Mouse (Mus musculus) liver, adult 2 months (tissue): Measurements from ENCODE around the gene Uso1. TPM values are rescaled to one million over a fixed set of nuclear protein-coding genes. Genes with fewer than 3 reads are reported as not detected.

Experiments
- DNase-seq: peaks from one replicate; pipeline ENCODE4 v3.0.0-alpha.2; 2011; ENCODE audit warnings: low read depth, low spot score; ENCODE audit errors: extremely low read depth
- H3K27ac ChIP-seq: fragments of 200-500 bp; replicated peaks from 2 replicates; pipeline ENCODE4 v1.5.1; 2012; ENCODE audit warnings: low read depth, mild to moderate bottlenecking, control low read depth, inconsistent platforms, low read length; ENCODE audit not compliant: insufficient read depth
- H3K27me3 ChIP-seq: fragments of 200-500 bp; 2 replicates; pipeline ENCODE4 v1.6.1; 2012; ENCODE audit warnings: mild to moderate bottlenecking, moderate library complexity, low read length, inconsistent platforms; ENCODE audit not compliant: control insufficient read depth, insufficient read depth
- H3K36me3 ChIP-seq: fragments of 200-500 bp; 2 replicates; pipeline ENCODE4 v1.6.1; 2012; ENCODE audit warnings: low read length, inconsistent platforms; ENCODE audit not compliant: control insufficient read depth, insufficient read depth
- H3K4me1 ChIP-seq: fragments of 200-500 bp; 2 replicates; pipeline ENCODE4 v1.6.1; 2011; ENCODE audit warnings: low read length; ENCODE audit not compliant: control insufficient read depth, insufficient read depth
- H3K4me3 ChIP-seq: fragments of 200-500 bp; 2 replicates; pipeline ENCODE4 v1.5.1; 2011; ENCODE audit warnings: low read depth, mild to moderate bottlenecking, control low read depth, low read length, moderate library complexity; ENCODE audit not compliant: insufficient read depth
- H3K79me2 ChIP-seq: fragments of 200-500 bp; 2 replicates; pipeline ENCODE4 v1.6.1; 2012; ENCODE audit warnings: inconsistent platforms, mild to moderate bottlenecking, low read length, moderate library complexity; ENCODE audit not compliant: control insufficient read depth, insufficient read depth
- H3K9ac ChIP-seq: fragments of 200-500 bp; 2 replicates; pipeline ENCODE4 v1.6.1; 2012; ENCODE audit warnings: low read depth, mild to moderate bottlenecking, control low read depth, inconsistent platforms, low read length
- CTCF ChIP-seq: fragments of 200-500 bp; IDR thresholded peaks from 2 replicates; pipeline ENCODE4 v1.5.1; 2011; ENCODE audit warnings: low read depth, low read length, control low read depth
- POLR2A ChIP-seq: fragments of 200-500 bp; IDR thresholded peaks from 2 replicates; pipeline ENCODE4 v1.6.1; 2011; ENCODE audit warnings: low read length, control low read depth; ENCODE audit not compliant: insufficient read depth; ENCODE audit errors: extremely low read depth
- WGBS: fragments of 180-500 bp; shearing (Covaris S2); methylation state at CpG from one replicate; pipeline ENCODE4 v1.1.7; 2018; 5-methylcytosine and 5-hydroxymethylcytosine counted together
- polyA plus RNA-seq: library from polyadenylated mRNA; depleted of rRNA; stranded (reverse); fragments of >200 nt; gene quantifications from 2 replicates; pipeline ENCODE4 v1.2.3, GENCODE M21; 2012
- total RNA-seq: library from RNA; depleted of rRNA; stranded (reverse); fragments of >200 nt; gene quantifications from 2 replicates; pipeline ENCODE4 v1.2.3, GENCODE M21; 2014

Uso1 gene
- total and polyA plus RNA-seq, 2 experiments: 22.2 to 44.7 TPM

DNA sequence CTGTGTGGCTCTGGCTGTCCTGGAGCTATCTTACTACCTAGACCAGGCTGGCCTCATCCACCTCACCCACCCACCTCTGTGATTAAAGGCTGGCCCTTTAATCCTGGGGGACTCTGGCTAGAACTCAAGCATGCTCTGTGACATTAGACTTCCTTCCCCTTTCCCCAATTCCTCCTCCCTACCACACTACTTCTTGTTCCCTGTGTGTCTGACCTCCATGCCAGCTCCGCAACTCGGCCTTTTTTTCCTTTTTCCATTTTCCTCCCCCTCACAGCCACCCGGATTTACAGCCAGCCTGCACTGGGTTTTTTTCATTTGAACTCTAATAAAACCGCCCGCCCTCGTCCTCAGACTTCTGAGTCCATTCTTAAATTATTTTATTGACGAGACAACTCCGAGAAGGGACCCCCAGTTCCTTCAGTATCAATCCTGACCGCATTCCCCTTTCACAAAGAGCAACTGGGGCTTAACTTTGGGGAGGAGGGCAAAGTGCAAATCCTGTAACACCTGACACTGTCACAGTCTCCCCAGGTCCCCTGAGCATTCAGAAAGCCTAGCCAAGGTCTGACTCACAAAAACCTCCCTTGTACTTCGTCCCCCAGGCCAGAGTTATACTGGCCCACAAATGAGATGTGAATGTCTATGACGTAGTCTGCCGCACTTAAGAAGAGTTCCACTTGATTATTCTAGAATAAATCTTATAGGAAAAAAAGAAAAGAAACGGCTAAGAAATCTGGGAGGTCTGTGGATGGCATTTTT lies 39.2 kb upstream of the Uso1 start:
- H3K4me3 ChIP-seq: no peak overlapping the region

DNA sequence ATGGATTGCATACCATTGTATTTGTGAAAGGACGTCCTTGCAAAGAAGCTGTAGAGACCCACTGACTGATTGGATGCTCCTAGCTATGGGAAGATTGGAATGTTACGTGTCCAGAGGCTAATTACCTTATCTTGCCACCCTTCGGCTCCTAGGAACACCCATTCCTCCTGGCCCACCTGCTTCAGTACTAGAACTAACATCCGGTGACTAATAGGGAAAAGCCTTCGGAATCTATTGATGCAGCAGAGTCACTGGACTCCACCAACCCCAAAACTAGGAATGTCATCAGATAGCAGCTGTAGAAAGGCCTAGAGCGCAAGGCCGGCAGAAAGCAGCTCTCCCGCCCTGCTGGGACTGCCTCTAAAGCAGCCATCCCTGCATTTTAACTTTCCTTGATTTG lies 36.1 kb upstream of the Uso1 start:
- DNase-seq: no peak
- Histone ChIP-seq H3K4me3 (no peak overlapping the region), H3K9ac (no peak overlapping the region), H3K79me2 (no peaks in the 10 kb centered on the region), H3K36me3 (no peaks in the 10 kb centered on the region), H3K27ac (no peak overlapping the region), H3K27me3 (no peaks in the 10 kb centered on the region), H3K4me1 (peaks cover 9% of the 10 kb centered on the region)
- TF ChIP-seq CTCF (no peak), POLR2A (no peak)
- WGBS: 93% methylated on average over 8 of the region's 8 CpGs

More for the DNA sequence above, 39.2 kb upstream of the Uso1 start:
- peak; percentile 96 for DNase-seq
- TF ChIP-seq POLR2A (no peak), CTCF (no peak)
- no peaks in the 10 kb centered on the region for H3K79me2 ChIP-seq
- peak overlapping the region; percentile 51 for H3K9ac ChIP-seq
- no peaks in the 10 kb centered on the region for H3K36me3 ChIP-seq
- peak overlapping the region; percentile 77 for H3K27ac ChIP-seq
- 18% methylated on average over 13 of the region's 13 CpGs for WGBS
- H3K4me1 ChIP-seq: peaks cover 9% of the 10 kb centered on the region
- no peaks in the 10 kb centered on the region for H3K27me3 ChIP-seq

DNA sequence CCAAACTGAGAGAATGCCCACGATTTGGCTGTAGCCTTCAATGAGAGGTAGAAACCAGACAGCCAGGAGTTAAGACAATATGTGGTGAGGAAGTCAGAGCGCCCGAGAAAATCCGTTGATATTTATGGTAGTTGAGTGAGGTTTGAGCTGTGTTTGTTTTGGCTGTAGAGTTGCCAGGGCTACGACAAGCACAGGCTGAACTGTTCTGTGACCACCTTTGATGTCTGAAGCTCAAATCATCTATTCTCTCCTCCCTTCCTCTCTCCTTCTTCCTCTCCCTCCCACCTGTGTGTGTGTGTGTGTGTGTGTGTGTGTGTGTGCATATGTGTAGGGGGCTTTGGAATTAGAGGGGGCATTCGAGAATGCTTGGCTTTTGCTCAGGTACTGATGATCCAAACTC lies 34.7 kb upstream of the Uso1 start:
- peaks cover 5% of the 10 kb centered on the region; the same call in 1 of the 2 replicates for H3K4me1 ChIP-seq
- H3K9ac ChIP-seq: no peak overlapping the region
- H3K27me3 ChIP-seq: no peaks in the 10 kb centered on the region
- H3K27ac ChIP-seq: no peak overlapping the region
- H3K36me3 ChIP-seq: no peaks in the 10 kb centered on the region
- H3K4me3 ChIP-seq: no peak overlapping the region
- TF ChIP-seq POLR2A (no peak), CTCF (no peak)
- no peak for DNase-seq
- WGBS: 18% methylated on average over 6 of the region's 6 CpGs
- no peaks in the 10 kb centered on the region for H3K79me2 ChIP-seq

DNA sequence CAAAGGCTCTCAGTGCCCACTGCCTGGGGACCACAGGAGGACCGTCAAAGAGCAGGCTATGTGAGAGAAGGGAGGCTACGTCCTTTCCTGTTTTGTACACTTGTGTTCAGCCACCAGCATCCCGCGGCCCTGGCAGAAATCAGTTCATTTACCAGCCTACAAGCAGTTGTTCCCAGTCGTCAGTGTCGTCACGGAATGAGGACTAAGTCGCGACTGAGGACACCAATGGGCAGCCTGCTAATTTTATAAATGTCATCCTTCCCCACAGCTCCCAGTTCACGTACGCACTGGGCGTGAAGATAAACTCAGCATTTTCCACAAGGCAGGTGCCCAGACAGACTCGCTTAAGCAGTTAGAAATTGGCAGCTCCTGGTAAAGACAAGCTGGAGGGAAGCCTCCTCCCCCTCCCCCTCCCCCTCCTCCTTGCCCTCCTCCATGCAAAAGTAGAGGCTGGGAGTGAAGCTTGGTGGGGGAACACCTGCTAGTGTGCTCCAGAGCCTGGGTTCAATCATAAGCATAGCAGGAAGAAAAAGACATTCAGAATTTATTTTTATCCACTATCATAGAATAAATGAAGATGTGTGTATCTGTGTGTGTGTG lies 33.8 kb upstream of the Uso1 start:
- no peak overlapping the region for H3K9ac ChIP-seq
- 0 out of 2 replicates have a peak, but pooled peaks cover 1% of the 10 kb centered on the region for H3K4me1 ChIP-seq
- no peaks in the 10 kb centered on the region for H3K79me2 ChIP-seq
- no peak for DNase-seq
- 88% methylated on average over 13 of the region's 13 CpGs for WGBS
- TF ChIP-seq CTCF: no peak
- no peak for TF ChIP-seq POLR2A
- H3K27me3 ChIP-seq: no peaks in the 10 kb centered on the region
- H3K27ac ChIP-seq: no peak overlapping the region
- H3K36me3 ChIP-seq: no peaks in the 10 kb centered on the region
- H3K4me3 ChIP-seq: no peak overlapping the region

DNA sequence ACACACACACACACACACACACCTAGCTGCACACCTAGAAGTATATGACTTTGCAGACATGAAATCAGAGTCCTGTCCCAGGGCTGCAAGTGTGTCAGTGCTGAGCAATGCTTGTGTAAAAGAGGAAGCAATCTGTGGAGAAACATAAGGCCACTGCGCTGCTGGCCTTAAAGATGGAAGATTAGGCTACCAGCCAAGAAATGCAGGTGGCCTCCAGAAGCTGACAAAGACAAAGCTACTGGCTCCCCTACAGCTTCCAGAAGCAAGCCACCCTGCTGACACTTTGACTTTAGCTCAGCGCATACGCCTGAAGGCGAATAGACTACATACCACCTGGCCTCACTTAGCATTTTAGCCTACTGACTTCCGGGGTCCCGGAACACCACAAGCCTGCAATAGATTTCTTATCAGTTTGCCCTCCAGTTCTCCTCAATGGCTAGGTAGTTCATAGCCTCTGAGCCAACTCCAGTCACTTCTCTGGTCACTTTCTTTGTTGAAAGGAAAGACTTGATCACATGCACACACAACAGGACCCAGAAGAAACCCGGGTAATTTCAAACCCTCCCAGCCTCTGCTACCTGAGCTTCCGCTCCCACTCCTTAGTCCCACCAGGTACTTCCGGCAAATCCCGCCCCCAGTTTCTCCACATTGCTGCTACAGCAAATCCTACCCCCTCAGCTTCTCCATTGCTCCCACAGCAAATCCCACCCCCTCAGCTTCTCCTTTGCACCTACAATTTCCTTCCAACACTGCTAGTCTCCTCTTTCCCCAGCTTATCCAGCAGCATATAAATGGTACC lies 31.2 kb upstream of the Uso1 start:
- H3K4me1 ChIP-seq: no peaks in the 10 kb centered on the region
- no peaks in the 10 kb centered on the region for H3K36me3 ChIP-seq
- H3K27me3 ChIP-seq: no peaks in the 10 kb centered on the region
- WGBS: 77% methylated on average over 10 of the region's 10 CpGs
- H3K4me3 ChIP-seq: no peak overlapping the region
- TF ChIP-seq POLR2A (no peak), CTCF (no peak)
- H3K9ac ChIP-seq: no peak overlapping the region
- DNase-seq: no peak
- no peaks in the 10 kb centered on the region for H3K79me2 ChIP-seq
- H3K27ac ChIP-seq: no peak overlapping the region
